Mouse (Mus musculus): ENCODE data around the gene Nudt14.

Nudt14 gene

DNA sequence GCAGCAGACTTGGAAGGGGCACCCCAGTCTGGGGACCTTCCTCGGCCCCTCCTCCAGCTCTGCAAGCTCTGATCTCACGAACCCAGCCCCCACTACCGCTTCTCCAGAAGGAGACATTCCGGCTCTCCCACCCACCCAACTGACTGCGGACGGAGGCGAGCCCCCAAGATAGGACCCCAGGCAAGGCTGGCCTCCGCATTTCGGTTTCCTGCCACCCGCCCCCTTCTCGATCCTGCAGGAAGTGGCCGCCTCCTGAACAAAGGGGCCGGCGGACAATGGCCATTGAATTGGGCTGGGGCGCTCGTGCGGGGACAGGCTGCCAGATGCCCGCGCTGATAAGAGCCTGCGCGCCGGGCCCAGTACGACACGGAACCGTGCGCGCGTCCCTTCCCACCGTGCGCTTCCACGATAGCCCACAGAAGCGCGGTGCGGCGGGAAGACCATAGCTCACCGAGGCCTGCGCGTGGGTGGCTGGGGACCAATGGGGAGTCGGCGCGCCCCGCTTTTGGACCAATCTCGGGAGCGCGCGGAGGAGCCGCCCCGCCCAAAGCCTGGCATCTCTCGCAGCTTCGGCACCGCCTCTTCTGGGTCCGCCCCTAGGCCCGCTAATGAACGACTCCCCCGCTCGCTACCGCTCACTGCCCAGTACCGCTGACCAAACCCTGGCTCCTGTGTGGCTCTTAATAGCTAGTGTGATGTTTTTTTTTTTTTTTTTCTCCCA is 8.3 kb upstream of the Nudt14 start:
- DNase-seq: peak; percentile 91 to 92

DNA sequence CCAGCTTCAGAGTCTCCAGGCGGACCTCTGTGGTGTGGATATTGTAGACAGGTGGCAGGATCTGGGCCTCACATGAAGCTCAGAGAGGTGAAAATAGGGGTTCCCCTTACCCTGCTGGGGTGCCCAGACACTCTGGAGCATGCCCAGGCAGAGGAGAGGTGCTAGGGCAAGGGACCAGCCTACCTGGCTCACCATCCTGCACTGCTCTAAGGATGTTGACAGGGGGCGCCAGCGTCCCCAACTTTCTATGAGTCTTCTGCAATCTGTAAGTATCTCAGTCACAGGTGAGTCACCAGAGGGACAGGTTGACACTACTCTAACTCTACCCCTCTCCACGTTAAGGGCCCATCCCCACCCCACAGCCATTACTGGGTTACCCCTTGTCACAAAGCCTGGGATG is 5.4 kb upstream of the Nudt14 start:
- DNase-seq: peak; percentile 29 to 64

DNA sequence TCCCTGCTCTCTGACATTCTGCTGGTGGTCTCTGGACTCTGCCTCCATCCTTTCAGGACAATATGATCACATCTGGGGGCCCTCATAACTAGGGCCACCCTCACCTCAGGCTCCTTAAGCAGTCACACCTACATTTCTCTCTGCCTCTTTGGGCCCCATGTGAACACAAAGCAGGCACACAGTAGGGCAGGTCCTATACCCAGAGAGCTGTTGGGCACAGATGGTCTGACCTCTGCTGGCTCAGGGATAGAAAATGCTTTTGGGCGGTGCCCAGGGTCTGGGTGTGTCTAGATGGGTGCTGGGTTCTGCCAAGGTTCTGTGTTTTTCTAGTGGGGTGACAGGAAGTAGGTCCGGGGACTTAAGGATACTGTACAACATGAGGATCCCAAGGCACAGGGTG is 1.7 kb upstream of the Nudt14 start:
- DNase-seq: no peak

DNA sequence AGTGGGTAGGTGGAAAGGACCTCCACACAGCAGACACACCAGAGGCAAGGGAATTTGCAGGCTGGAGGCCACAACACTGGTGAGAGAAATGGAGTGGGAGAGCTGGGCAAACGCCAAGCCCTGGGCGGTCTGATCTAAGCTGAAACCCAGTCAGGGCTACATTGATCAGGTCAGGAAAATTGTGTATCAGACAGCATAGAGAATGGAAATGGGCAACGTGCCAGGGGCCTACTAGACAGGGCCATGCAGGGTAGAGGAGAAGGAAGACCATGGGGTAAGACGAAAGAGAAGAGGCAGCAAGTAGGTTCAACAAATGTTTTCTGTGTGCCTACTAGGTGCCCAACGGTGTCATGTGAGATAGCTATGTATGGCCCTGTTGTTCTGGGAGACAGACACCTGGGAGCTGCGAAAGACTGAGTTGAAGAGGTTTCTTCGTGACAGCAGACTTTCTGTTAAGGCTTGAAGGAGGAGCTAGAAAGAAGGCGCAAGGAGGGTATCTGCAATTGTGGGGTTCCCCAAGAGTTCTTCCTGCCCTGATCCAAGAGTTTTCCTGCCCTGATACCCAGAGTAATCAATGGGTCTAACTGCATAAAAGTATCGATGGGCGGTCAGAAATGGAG is 658 bp downstream of the Nudt14 start:
- peak; percentile 23 to 55 for DNase-seq

DNA sequence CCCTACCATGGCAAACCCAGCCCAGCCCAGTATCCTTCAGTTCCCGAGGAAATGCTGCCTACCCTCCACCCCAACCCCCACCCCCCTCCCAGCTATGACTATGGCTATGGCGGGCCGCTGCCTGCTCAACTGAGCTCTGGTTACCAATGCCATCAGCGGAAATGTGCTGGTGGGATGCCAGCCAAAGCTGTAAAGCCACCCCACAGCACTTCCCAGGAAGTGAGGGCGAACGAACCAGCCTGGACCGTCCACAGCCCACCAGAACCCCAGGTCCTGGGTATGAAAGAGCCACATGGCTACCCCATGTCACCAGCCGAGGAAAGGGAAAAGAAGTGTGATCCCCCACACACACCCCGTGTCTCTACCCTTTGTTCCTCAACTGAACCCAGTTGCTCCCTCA is 1.2 kb downstream of the Nudt14 start:
- DNase-seq: no peak

DNA sequence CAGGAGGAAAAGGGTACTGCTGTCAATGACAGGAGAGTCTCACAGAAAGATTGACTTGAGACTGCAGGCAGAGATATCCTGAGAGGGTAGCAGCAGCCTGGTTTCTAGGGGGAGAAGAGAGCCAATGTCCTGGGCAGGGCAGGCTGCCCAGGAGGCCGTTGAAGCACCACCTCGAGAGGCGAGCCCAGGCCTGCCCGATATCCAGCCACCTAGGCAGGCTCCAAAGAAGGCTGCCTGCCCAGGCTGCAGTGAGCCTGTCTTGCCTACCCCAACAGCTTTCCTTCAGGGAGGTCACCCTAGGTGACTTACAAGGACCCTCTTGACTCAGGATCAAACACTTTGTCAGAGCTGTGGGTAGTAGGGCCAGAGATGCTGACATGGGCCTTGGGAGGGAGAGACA is 1.7 kb downstream of the Nudt14 start:
- no peak for DNase-seq

DNA sequence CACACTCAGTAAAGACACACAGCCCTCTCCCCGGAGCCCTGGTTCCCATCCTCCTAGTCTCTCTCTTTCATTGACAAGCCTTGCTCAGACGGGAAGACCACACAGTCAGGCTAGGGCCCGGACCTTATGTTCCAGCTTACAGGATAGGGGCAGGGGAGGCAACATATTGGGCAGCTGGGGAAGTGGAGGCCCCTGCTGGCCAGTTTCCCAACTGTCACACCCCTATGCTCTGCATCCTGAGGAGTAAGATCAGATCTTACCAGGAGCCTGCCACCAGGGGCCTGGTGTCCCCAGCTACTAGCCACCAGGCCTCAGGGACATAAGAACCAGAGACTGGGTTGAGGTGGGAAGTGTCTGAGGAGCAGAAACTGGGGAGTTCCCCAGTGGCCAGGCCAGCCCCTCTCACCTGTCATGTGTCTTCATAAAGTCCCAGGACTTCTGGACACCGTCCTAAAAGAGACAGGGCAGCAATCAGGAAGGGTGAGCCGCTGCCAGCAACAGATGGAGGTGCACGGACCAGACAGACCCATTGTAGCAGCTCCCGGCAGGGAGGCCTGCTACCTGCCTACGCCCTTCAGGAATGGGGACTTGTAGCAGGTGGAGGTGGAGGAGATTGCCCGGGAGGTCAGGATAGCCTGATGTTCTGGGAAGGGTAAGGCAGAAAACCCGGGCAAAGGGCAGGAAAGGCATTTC is 2.9 kb downstream of the Nudt14 start:
- DNase-seq: peak in 1 of 2 experiments; percentile 36

DNA sequence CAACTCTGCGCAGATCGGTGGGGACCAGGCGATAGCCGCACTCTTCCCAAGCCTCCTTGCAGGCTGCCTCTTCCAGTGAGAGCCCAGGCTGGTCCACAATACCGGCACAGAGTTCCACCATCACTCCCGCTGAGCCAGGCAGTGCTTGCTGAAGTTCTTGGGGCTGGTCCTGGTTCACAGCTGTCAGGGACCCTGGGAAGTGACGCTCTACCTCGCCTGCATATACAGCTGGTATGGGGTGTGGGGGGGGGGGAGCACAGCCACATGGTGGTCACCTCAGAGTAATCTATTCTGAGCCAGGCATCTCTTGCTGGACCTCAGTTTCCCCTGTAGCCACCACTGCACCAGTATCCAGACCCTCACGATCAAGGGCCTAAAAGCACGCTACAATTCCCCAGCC is 3.6 kb downstream of the Nudt14 start:
- no peak for DNase-seq

DNA sequence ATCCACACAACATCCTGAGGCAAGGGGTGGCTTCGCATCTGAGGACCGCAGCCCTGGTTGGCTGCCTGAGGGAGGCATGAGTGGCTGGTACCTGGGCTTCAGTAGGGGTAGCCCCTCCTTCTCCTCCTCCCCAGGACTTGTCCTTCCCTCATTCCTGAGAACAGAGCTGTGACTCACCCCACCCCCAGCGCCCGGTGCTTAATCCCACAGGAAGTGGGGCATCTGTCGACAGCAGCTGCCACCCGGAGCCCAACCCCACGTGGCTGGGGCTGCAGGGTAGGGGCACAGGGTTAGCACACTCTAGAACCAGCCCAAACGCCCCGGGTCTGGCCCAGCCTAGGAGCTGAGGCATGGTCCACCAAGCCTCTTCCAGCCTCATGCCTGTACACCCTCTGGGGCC is 4.0 kb downstream of the Nudt14 start:
- no peak for DNase-seq

DNA sequence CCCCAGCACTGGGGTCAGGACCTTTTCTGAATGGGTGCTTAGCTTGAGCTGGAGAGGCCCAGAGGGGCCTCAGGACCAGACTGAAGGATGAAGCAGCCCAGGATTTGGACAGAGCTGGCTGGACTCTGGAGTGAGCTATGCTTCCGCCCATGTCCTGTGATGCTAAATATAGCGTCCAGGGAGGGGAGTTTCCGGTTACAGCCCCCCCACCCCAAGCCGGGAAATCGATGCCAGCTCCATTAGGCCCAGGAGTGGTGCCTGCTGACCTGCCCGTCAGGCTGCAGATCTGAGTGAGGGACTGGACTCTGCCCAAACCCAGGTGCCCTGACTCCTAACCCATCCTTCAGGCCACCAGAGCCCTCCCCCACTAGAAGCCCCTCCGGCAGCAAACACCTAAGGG is 9.3 kb downstream of the Nudt14 start:
- no peak for DNase-seq

DNA sequence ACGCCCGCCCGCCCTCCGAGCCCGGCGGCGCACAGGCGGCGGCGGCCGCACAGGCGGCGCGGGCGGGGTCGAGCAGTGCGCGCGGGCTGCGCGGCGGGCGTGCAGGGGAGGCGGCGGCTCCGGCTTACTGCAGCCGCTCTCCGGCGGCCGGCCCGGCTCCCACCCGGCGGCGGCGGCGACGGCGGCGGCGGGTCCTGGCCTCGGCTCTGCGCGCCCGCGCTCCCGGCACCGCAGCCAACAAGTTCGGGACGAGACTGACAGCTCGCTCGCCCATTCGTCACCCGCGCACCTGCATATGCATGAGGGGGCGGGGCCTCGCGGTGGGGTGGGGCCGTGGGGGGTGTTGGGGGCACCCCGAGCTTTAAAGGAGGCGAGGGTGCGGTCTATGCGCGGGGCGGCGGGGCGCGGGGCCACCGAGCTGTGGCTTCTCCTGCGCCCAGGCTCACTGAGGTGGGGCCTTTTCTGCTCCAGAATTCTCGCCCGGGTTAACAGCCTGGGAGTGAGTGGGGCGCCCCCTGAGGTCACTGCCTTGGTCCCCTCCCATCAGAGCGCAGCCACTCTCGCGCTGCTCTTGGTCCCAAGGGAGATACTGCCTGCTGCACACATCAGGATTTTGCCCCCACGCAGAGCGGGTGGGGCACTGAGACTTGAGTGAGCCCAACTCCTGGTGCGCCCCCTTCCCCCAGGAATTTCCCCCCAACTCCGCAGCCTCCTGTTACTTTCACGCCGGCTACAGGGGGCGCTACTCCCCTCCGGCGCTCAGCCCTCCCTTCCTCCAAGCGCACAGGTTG is 12.2 kb downstream of the Nudt14 start, which contains the start of gene Jag2:
Gene Jag2, minus strand, starts transcription at position 215 of the 791 bp plus-strand sequence.
- DNase-seq: peak; percentile 36 to 66

DNA sequence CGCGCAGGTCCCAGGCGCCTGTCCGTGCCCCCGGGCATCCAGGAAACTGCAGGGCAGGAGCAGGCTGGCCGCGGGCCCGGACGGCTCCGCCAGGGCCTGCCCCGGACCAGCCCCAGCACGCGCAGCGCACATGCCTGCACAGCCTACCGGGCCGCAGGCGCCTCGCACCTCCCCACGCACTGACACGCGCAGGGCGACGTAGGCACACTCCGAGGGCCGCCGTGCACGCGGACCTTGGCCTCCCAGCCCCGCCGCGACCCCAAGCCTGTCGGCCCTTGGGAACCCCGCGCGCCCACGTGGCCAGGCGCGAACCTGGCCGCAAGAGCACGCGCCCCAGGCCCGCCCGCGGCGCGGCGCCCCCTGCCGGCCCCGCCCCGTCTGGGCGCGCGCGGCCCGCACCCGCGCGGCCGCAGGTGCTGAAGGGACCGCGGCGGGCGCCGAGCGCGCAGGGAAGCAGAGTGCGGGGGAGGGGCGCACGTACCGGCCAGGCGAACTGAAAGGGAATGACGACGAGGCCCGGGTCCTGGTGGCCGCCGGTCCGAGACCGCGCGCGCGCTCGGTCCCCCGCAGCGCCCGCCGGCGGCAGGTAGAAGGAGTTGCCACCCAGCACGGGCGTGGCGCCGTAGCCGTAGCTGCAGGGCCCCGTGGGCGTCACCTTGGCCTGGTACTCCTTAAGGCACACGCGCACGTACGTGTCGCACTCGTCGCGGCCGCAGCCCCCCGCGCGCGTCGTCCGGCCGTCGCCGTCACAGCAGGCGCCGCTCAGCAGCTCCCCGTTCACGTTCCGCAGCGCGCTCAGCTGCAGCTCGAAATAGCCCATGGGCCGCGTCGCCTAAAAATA is 13.3 kb downstream of the Nudt14 start:
- DNase-seq: peak in 1 of 2 experiments; percentile 52

DNA sequence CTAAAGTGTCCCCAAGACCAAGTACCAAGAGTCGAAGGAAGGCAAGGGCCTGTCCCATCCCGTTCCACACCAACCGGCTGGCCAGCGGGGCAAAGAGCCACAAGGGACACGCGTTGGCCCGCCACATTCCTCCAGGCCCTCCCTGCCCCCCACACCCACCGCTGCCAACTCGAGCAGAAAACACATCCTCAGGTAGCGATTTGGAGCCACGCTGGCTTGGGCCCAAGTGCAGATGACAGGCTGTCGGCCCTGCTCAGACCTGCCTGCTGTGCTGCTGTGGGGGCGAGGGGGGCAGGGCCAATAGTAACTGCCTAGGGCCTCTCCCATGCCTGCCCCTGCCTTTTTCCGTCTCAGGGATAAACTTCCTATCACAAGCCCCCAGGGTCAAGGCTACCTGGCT is 14.7 kb downstream of the Nudt14 start:
- no peak for DNase-seq

DNA sequence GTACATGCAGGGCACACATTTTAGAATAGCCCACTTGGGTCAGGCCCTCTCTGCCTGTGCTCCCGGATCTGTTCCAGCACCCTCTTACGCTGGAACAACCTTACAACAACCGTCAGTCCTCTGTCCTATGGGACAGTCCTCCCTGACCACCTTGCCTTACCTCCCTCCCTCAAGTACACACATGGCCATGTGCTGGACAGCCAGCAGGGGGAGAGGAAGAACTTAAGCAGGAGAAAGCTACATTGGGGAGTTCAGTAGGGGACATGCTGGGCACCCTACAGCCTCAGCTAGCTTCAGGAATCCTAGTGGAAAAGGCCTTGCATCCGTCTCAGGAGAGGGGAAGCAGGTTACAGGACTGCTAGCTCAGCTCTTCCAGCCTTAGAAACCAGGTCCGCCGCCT is 16.0 kb downstream of the Nudt14 start:
- DNase-seq: no peak

DNA sequence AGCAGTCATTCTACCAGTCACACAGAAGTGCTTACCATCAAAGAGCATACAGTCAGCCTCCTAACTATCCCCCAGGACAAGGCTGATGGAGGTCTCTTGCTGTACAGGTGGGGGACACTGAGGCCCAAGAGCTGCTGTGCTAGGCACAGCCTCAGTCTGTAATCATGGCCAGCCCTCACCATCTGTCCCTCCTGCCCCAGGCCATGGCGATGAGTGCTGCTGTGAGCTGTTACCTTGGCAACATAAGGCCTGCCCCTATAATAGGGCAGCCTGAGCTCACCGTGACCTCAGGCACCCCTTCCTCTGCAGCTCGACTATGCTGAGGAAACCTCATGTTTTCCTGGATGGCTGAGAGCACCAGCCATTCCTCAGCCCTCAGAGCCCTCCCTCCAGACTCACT is 19.4 kb downstream of the Nudt14 start:
- no peak for DNase-seq

DNA sequence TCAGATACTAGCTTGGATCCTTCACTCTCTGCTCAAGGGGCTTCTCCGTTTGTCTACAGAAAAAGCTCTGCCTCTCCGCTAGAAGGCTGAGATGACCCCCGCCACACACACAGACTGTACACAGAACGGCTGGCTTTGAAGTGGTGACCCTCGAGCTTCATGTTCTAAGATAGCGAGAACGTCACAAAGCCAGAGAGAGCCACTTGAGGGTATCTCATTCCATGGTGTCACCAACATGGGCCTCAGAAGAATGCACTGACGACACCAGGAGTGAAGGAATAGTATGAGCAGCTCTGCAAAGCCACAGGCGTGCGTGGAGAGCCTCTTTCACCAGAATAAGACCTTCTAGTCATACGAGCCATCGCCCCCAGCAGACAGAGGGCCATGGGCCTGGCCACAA is 20.4 kb downstream of the Nudt14 start:
- DNase-seq: no peak

DNA sequence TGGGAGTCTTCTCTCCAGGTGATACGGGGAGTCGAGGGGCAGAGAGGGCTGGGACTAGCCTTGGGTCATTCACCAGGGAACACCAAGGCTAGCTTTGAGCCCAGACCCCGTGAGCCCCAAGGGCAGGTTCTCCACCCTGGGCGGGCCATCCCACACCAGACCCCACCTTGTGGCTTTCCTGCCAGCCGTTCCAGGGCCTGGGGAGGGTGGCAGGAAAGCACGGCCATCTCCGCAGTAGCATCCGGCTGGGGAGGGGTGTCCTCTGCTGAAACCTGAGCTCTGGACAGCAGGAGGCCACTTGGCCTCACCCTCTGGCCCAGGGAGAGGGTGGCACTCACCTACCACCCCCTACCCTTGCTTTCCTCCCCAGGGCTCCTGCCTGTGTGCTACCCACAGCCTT is 24.0 kb downstream of the Nudt14 start:
- peak; percentile 36 to 50 for DNase-seq

DNA sequence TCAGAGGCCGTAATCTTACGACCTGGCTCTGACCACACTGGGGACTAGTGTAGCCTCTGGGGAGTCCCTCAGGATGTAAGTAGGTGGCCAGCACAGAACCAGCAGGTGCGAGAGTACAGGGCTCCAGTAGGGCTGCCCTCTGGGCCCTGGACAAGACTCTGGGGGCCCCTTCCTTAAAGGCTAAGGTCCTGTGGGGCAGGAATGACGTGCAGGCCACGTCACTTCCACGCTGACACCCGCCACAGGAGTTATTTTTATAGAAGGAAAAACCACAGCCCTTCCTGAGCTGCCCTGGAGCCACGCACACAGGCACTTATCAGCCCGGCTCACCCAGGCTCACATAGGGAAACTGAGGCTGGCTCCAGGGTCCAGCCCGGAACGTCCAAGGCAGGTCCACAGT is 24.4 kb downstream of the Nudt14 start:
- DNase-seq: peak; percentile 56 to 65

DNA sequence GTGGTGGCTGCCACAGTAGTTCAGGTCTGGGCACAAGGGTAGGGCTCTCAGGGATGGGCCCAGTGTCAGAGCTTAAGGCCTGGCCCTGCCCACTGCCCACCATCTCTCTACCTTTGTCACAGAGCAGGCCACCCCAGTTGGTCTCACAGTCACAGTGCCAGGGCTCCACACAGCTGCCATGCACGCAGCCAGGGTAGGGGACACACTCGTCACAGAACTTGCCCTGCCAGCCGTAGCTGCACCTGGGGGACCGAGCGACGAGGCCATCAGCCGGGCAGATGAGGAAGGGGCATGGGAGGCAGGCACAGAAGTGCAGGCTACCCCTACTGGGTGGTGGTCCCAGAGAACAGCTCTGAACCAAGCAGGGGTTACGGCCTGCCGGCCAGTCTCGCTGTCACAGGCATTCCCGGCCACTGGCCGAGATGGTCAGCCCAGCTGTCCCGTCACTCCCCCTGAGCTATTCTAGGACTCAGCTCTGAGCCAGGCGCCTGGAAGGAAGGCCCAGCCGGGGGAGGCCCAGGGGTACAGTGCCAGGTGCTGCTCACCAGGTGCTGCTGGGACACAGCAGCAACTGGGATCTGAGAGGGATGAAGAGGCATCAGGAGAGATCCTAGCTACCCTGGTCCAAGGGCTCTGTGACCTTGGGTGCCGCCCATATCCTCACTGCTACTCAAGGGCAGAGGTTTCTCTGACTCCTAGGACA is 25.1 kb downstream of the Nudt14 start:
- DNase-seq: no peak

DNA sequence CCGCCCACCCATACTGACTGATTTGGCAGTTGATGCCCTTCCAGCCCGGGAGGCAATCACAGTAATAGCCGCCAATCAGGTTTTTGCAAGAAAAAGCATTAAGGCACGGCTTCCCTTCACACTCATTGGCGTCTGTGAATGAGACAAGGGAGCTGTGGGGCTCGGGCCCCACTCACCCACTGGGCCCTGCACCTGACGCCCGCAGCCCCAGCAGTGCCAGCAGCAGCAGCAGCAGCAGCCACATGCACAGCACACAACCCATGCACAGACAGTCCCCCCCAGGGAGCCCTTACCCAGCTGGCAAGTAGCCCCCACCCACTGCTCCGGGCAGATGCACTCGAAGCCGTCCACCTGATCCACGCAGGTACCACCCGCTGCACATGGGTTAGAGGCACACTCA is 26.3 kb downstream of the Nudt14 start:
- DNase-seq: no peak

DNA sequence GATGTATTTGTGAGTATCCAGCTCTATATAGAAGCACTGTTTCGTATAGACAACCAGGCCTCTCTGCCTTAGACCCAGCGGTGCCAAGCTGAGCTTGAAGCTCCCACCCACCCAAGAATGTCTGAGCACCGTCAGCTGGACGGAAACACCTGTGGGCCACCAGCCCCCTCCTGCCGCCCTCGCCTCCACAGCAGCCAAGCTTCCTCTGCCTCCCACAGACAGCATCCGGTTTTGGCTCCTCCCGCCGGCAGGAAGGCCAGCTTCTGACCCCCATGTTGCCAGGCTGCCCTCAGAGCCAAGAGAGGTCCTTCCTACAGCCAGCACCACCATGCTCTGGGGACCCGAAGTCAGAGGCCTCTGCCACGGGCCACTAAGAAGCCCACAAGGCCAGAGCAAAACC is 27.4 kb downstream of the Nudt14 start:
- peak; percentile 52 to 58 for DNase-seq

All from kidney, postnatal 36 days (tissue).